8 mouse cellular contexts compared by ENCODE assay signal in genomic region chr12:49951821-49952220, GRCm38 (mm10).
A peak's percentile ranks its signal among the peaks of the same experiment; 100 is the strongest.
DNase-seq lines count a peak whose midpoint lies in the region; ATAC-seq lines count a peak whose summit lies in the region.

No protein-coding gene starts in this region.

- no peak for ATAC-seq in kidney, embryonic 14.5 days (ENCODE audit: low FRiP score, low TSS enrichment)
- ATAC-seq in forebrain, embryonic 12.5 days (ENCODE audit: low FRiP score): peak; percentile 75; the same call in 1 of the 2 replicates
- no peak for ATAC-seq in activated CD4-positive, CD25-positive, alpha-beta regulatory T cell, adult 4 months

- 52% methylated on average over 5 of the region's 5 CpGs for WGBS in kidney, embryonic 14.5 days
- WGBS in forebrain, embryonic 12.5 days: 36% methylated on average over 5 of the region's 5 CpGs

- no peaks in the 10 kb centered on the region for H3K9me3 ChIP-seq in kidney, embryonic 14.5 days (ENCODE audit: control insufficient read depth, low read length)
- H3K9me3 ChIP-seq in forebrain, embryonic 12.5 days: no peaks in the 10 kb centered on the region

- H3K27me3 ChIP-seq in kidney, embryonic 14.5 days (ENCODE audit: control insufficient read depth, insufficient read depth, low read length): no peaks in the 10 kb centered on the region
- H3K27me3 ChIP-seq in forebrain, embryonic 12.5 days: no peaks in the 10 kb centered on the region

- H3K36me3 ChIP-seq in kidney, embryonic 14.5 days (ENCODE audit: control insufficient read depth, insufficient read depth, low read length): no peaks in the 10 kb centered on the region
- no peaks in the 10 kb centered on the region for H3K36me3 ChIP-seq in forebrain, embryonic 12.5 days (replicated peaks)

- peak; percentile 12 for DNase-seq in kidney, adult 9 months
- DNase-seq in ZHBTc4 (ENCODE audit: low read depth, low spot score): peak; percentile 9
- DNase-seq in layer of hippocampus, postnatal 14 days (ENCODE audit: low spot score in 2 of 2): peak; percentile 78 to 88
- peak; percentile 80 for DNase-seq in right cerebral cortex, adult 18-20 months
- no peak for DNase-seq in heart, adult 8-10 months (ENCODE audit: low spot score)

- no peak overlapping the region for H3K4me3 ChIP-seq in kidney, embryonic 14.5 days (ENCODE audit: low read length)
- no peak overlapping the region for H3K4me3 ChIP-seq in forebrain, embryonic 12.5 days (replicated peaks)

- no peak overlapping the region for H3K9ac ChIP-seq in kidney, embryonic 14.5 days (ENCODE audit: low read depth, low read length)
- H3K9ac ChIP-seq in forebrain, embryonic 12.5 days: no peak overlapping the region

- H3K4me1 ChIP-seq in kidney, embryonic 14.5 days (ENCODE audit: control insufficient read depth, insufficient read depth, low read length): no peaks in the 10 kb centered on the region
- peaks cover 1% of the 10 kb centered on the region for H3K4me1 ChIP-seq in forebrain, embryonic 12.5 days

- H3K27ac ChIP-seq in kidney, embryonic 14.5 days (ENCODE audit: low read depth, low read length): no peak overlapping the region
- H3K27ac ChIP-seq in forebrain, embryonic 12.5 days: no peak overlapping the region

- no peak overlapping the region for H3K4me2 ChIP-seq in kidney, embryonic 14.5 days (replicated peaks; ENCODE audit: low read depth, low read length)
- no peak overlapping the region for H3K4me2 ChIP-seq in forebrain, embryonic 12.5 days
